11 mouse cellular contexts compared by ENCODE assay signal in the genomic region with DNA sequence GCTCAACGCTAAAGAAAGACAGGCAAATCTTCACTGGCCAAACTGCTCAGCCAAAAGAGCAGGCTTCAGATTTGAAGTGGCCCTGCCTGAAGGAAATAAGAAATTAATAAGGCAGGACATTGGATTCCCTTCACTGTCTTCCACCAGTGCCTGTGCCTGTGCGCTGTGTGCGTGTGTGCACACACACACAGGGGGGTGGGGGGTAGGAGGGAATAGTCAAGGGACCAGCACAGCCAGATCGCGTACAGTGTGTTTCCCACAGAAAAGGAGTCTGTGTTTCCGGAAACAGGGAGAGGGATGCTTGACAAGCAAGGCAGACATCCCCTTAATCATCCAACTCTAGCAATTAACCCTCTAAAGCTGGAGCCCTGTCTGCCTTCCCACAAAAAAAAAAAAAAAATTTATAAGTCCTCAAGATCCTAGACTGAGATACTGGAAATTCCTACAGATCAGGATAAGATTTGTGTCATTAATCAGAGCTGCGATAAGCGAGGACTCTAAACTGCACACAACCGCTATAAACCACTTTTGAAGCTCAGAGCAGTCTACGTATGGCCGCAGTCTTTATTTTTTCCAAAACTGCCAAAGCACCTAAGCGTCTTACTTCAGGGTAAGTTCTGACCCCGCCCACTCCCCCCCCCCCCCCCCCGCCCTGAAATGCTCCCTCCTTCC. TPM values are rescaled to one million over a fixed set of nuclear protein-coding genes. Genes with fewer than 3 reads are reported as not detected.
A peak's percentile ranks its signal among the peaks of the same experiment; 100 is the strongest.
DNase-seq lines count a peak whose midpoint lies in the region; ATAC-seq and TF ChIP-seq lines count a peak whose summit lies in the region.
"Had no signal": no experiment of that assay in that cellular context is flagged by ENCODE, and none has a peak within 500 bp of the region (broad histone marks: within the 10 kb centered on the region; RNA-seq: fewer than 3 reads in every experiment).

No protein-coding gene starts in this region.

- intact Hi-C loops in heart, postnatal 25 days (cut with DNase I): loop anchor here (5.0 kb wide), 1 partner anchor 544 kb away; no protein-coding TSS in a partner anchor
- intact Hi-C loops in left cerebral cortex, postnatal 14 days (cut with DNase I): loop anchor here (10.0 kb wide), 1 partner anchor 551 kb away; no protein-coding TSS in a partner anchor

- no peak overlapping the region for H3K27ac ChIP-seq in heart, embryonic 12.5 days (ENCODE audit: poor library complexity, severe bottlenecking)
- no peak overlapping the region for H3K27ac ChIP-seq in cortical plate, adult 2 months (ENCODE audit: insufficient read depth, low read length)
- H3K27ac ChIP-seq in hindbrain, embryonic 11.5 days (ENCODE audit: low read depth, low read length): no peak overlapping the region
- H3K27ac ChIP-seq in midbrain, embryonic 11.5 days (ENCODE audit: low read depth, low read length): no peak overlapping the region

- 0 out of 2 replicates have a peak, but pooled peaks cover 4% of the 10 kb centered on the region for H3K4me1 ChIP-seq in heart, embryonic 12.5 days (replicated peaks)
- H3K4me1 ChIP-seq in cortical plate, adult 2 months (ENCODE audit: control insufficient read depth, insufficient read depth, low read length): no peaks in the 10 kb centered on the region; the same call in 1 of the 2 replicates
- H3K4me1 ChIP-seq in hindbrain, embryonic 11.5 days (replicated peaks; ENCODE audit: control insufficient read depth, insufficient read depth, low read length): no peaks in the 10 kb centered on the region
- no peaks in the 10 kb centered on the region for H3K4me1 ChIP-seq in midbrain, embryonic 11.5 days (ENCODE audit: control insufficient read depth, insufficient read depth, low read length)

- ATAC-seq in heart, embryonic 12.5 days (ENCODE audit: insufficient number of reproducible peaks, low FRiP score): 0 out of 2 replicates have a peak, but pooled peaks have one; percentile 29
- ATAC-seq in hindbrain, embryonic 11.5 days (ENCODE audit: low FRiP score): peak; percentile 62
- ATAC-seq in midbrain, embryonic 11.5 days (ENCODE audit: low FRiP score): peak; percentile 46

- H3K27me3 ChIP-seq in heart, embryonic 12.5 days (replicated peaks): 0 out of 2 replicates have a peak, but pooled peaks cover 10% of the 10 kb centered on the region
- H3K27me3 ChIP-seq in hindbrain, embryonic 11.5 days (ENCODE audit: control insufficient read depth, insufficient read depth, low read length): no peaks in the 10 kb centered on the region
- H3K27me3 ChIP-seq in midbrain, embryonic 11.5 days (ENCODE audit: control insufficient read depth, insufficient read depth, low read length): no peaks in the 10 kb centered on the region

- TF ChIP-seq CTCF in cortical plate, adult 2 months (IDR thresholded peaks at IDR 0.05; ENCODE audit: extremely low read depth, insufficient read depth, low read length): no peak

- WGBS in heart, embryonic 12.5 days: 37% methylated on average over 13 of the region's 14 CpGs
- WGBS in hindbrain, embryonic 11.5 days: 43% methylated on average over 13 of the region's 14 CpGs
- WGBS in midbrain, embryonic 11.5 days: 40% methylated on average over 14 of the region's 14 CpGs

- H3K36me3 ChIP-seq in heart, embryonic 12.5 days: no peaks in the 10 kb centered on the region
- no peaks in the 10 kb centered on the region for H3K36me3 ChIP-seq in hindbrain, embryonic 11.5 days (ENCODE audit: control insufficient read depth, insufficient read depth, low read length)
- H3K36me3 ChIP-seq in midbrain, embryonic 11.5 days (ENCODE audit: control insufficient read depth, insufficient read depth, low read length): no peaks in the 10 kb centered on the region

- H3K4me2 ChIP-seq in heart, embryonic 12.5 days: peak overlapping the region; percentile 80
- peak overlapping the region; percentile 31; the same call in 1 of the 2 replicates for H3K4me2 ChIP-seq in hindbrain, embryonic 11.5 days (replicated peaks; ENCODE audit: low read depth, low read length)
- peak overlapping the region; percentile 69 for H3K4me2 ChIP-seq in midbrain, embryonic 11.5 days

- peak overlapping the region; percentile 41; the same call in 1 of the 2 replicates for H3K4me3 ChIP-seq in heart, embryonic 12.5 days
- H3K4me3 ChIP-seq in cortical plate, adult 2 months (ENCODE audit: insufficient read depth, low read length): peak overlapping the region; percentile 21; the same call in 1 of the 2 replicates
- H3K4me3 ChIP-seq in hindbrain, embryonic 11.5 days (ENCODE audit: low read depth, low read length): no peak overlapping the region
- no peak overlapping the region for H3K4me3 ChIP-seq in midbrain, embryonic 11.5 days (ENCODE audit: low read depth, low read length)

- TF ChIP-seq POLR2A in cortical plate, adult 2 months (IDR thresholded peaks at IDR 0.05; ENCODE audit: extremely low read depth, insufficient read depth, low read length): no peak

- H3K9me3 ChIP-seq in heart, embryonic 12.5 days (replicated peaks): no peaks in the 10 kb centered on the region
- H3K9me3 ChIP-seq in hindbrain, embryonic 11.5 days (ENCODE audit: control insufficient read depth, low read length): no peaks in the 10 kb centered on the region
- no peaks in the 10 kb centered on the region for H3K9me3 ChIP-seq in midbrain, embryonic 11.5 days (ENCODE audit: control insufficient read depth, low read length)

- no peak overlapping the region for H3K9ac ChIP-seq in heart, embryonic 12.5 days
- H3K9ac ChIP-seq in hindbrain, embryonic 11.5 days (ENCODE audit: low read depth, low read length): no peak overlapping the region
- no peak overlapping the region for H3K9ac ChIP-seq in midbrain, embryonic 11.5 days (ENCODE audit: low read length)

- DNase-seq in heart, postnatal 25 days (ENCODE audit: low spot score): no peak
- no peak for DNase-seq in hindbrain, embryonic 11.5 days (ENCODE audit: low spot score)
- no peak for DNase-seq in midbrain, embryonic 11.5 days (ENCODE audit: low spot score, missing footprints)
- DNase-seq in left cerebral cortex, postnatal 14 days (ENCODE audit: low spot score in 2 of 2): no peak
- DNase-seq in adrenal gland, postnatal 14 days: no peak
- DNase-seq in yolk sac, embryonic 10.5 days (ENCODE audit: low spot score): no peak
- DNase-seq: cerebellum, adult 11-12 months; right cerebral cortex, postnatal 4 days had no signal

RNA-seq across cellular contexts. Expression of a gene that starts 15.0 kb away (rescaled TPM):
- polyA plus RNA-seq in heart, embryonic 12.5 days (2016; fragmentation: Nextera tagmentation; extraction: Ambion mirVana): not detected in 2 replicates
- not detected for total RNA-seq in heart, postnatal 25 days (2021)
- polyA plus RNA-seq in cortical plate, adult 2 months (2012; rRNA removed): 2.8 and 3.6 TPM in 2 replicates
- not detected in 2 replicates for polyA plus RNA-seq in hindbrain, embryonic 11.5 days (2014; fragmentation: Nextera tagmentation; extraction: Ambion mirVana)
- polyA plus RNA-seq in midbrain, embryonic 11.5 days (2014; fragmentation: Nextera tagmentation; extraction: Ambion mirVana): not detected in 2 replicates
- 1 to 10 TPM; 3.0 to 4.4 TPM for total RNA-seq in left cerebral cortex, postnatal 14 days (2021)
- total RNA-seq in adrenal gland, postnatal 14 days (2021): not detected in 2 replicates
- total RNA-seq: gastrocnemius, adult 18-20 months had no signal

Comparison
In these comparisons a context has a peak if more than half of its experiments do, and no peak if none do; other contexts are left out.
1. H3K4me3 ChIP-seq: peak in heart, embryonic 12.5 days (single experiment) and cortical plate, adult 2 months (single experiment); none in hindbrain, embryonic 11.5 days (single experiment) and midbrain, embryonic 11.5 days (single experiment).
2. Peak in every context shown above with its lines, with median percentiles within 50 percentile points of each other: ATAC-seq and H3K4me2 ChIP-seq.